Mouse (Mus musculus): ENCODE measurements at regions not wholly inside any gene's neighbourhood (a gene's known extent, or its start where the extent isn't known, plus 50 kb on each side); places are given as distances from the start of the nearest gene placed in this dataset.

GRCm38 (mm10) chr3:142979161-142979560, 97.4 kb upstream of the Pkn2 start:
- no peak for DNase-seq (ENCODE audit: extremely low read depth, low read depth, low spot score)

GRCm38 (mm10) chr3:142976519-142977394, 95.0 kb upstream of the Pkn2 start:
- DNase-seq (ENCODE audit: extremely low read depth, low read depth, low spot score), result no peak

DNA sequence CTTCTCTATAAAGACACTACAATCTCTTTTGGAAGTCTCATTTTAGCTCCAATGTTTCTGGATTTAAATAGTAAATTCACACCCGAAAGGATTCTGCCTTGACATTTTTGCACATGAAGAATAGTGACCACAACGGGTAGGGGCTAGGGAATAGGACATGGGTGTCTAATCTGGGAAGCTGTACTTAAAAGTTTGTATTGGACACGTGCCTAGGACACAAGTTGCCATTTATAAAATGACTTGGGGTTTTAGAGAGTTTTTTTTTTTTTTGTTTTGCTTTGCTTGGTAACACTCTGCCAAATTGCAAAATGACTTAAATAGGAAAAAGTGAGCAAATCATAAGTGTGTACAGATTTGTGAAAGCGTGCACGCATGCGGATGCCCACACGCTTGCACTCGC, 93.8 kb upstream of the Pkn2 start:
- no peak for DNase-seq (ENCODE audit: extremely low read depth, low read depth, low spot score)

GRCm38 (mm10) chr3:142969501-142969900, 87.7 kb upstream of the Pkn2 start:
- no peak for DNase-seq (ENCODE audit: extremely low read depth, low read depth, low spot score)

- no peak for DNase-seq (ENCODE audit: extremely low read depth, low read depth, low spot score)
These were observed 83.8 kb upstream of the Pkn2 start for GRCm38 (mm10) chr3:142965604-142966003.

- no peak for DNase-seq (ENCODE audit: extremely low read depth, low read depth, low spot score)
These were observed 82.1 kb upstream of the Pkn2 start for GRCm38 (mm10) chr3:142963818-142964372.

GRCm38 (mm10) chr3:142957768-142958167, 76.0 kb upstream of the Pkn2 start:
- DNase-seq (ENCODE audit: extremely low read depth, low read depth, low spot score), result no peak

DNA sequence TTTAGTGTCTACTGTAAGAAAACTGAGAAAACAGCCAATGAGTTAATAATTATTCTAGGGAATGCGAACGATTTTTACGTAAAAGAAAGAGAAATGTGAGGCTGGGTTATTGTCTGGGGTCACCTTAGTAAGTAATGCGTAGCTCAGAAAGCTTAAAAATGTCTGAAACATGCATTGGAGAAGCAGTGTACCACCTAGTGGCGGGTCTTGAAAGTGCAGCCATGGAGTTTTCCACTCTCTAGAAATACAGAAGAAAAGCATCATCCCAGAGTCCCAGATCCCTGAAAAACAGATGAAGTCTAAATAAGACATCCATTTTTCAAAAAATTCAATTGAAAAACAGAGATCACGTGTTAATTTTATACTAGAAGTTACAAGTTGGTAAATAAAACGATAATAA, 67.0 kb upstream of the Pkn2 start:
- DNase-seq (ENCODE audit: extremely low read depth, low read depth, low spot score), result no peak

GRCm38 (mm10) chr3:142941319-142942024, 59.7 kb upstream of the Pkn2 start:
- no peak for DNase-seq (ENCODE audit: extremely low read depth, low read depth, low spot score)

DNA sequence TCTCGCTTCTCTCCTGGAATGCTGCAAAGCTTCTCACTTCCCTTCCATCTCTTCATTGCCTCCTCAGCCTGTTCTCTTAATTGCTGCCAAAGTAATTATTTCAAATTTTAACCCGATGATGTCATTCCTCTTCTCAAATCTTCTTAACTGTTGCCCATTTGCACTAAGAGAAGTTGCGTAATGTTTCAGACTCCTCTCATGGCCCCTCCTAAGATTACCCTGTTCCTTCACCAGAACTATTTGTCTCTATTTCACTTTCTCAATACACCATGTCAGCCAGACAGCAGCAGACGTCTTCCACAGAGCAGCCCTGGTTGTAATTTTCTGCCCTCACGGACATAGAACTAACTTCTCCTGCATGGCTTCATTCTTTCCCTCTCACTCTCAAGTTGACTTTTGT, 59.1 kb upstream of the Pkn2 start:
- DNase-seq (ENCODE audit: extremely low read depth, low read depth, low spot score), result no peak

DNA sequence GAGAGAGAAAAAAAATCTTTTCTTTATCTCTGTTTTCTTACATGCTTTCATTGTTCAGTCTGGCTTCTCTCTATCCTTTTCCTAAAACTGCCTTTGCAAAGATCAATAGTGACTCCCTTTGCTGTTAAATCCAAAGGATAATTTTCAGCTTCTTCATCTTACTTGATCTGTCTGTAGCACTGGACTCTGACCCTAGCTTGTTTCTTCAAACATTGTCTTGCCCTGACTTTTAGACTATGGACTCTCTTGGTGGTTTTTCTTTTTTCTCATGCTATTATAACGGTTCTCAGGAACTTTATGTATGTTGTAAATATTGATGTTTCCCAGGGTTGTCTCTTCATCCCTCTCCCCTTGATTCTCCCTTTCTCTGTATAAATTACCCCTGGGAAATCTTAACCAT, 58.0 kb upstream of the Pkn2 start:
- DNase-seq (ENCODE audit: extremely low read depth, low read depth, low spot score), result no peak

DNA sequence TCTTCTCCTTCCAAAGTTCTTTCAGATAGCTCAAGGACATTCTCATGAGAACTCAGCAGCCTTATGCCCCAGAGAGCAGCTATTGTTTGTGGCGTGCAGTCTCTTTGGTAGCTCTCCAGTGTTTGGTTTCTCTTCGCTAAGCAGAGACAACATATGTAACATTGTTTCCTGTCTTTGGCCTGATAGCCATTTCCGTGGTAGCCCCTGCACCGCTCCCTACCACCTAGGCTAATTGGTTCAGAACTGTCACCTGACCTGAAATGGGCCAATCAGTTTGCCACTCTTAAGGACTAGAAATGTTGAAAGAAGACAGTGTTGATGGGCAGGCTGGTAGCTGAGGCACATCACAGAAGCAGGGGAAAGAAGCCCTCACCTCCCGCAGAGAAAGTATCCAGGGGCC, 54.1 kb upstream of the Pkn2 start:
- DNase-seq (ENCODE audit: extremely low read depth, low read depth, low spot score), result no peak

- DNase-seq (ENCODE audit: extremely low read depth, low read depth, low spot score), result no peak
These were observed 52.5 kb upstream of the Pkn2 start for GRCm38 (mm10) chr3:142934326-142934725.

- no peak for DNase-seq (ENCODE audit: extremely low read depth, low read depth, low spot score)
These were observed 52.0 kb upstream of the Pkn2 start for GRCm38 (mm10) chr3:142933684-142934259.
